Mouse (Mus musculus) liver, embryonic 11.5 days (tissue): Measurements from ENCODE around the gene Plekhg1. TPM values are rescaled to one million over a fixed set of nuclear protein-coding genes. Genes with fewer than 3 reads are reported as not detected.

Source experiments
- ATAC-seq: fragments of 200-750 bp; cut with Nextera tagmentation; replicated peaks from 2 replicates; pipeline ENCODE4 v1.8.0; 2017; ENCODE audit warnings: moderate number of reproducible peaks, mild to moderate bottlenecking, moderate TSS enrichment, moderate library complexity; ENCODE audit not compliant: low FRiP score
- DNase-seq: peaks from one replicate; pipeline ENCODE4 v3.0.0-alpha.2; 2017; ENCODE audit warnings: low spot score
- H3K27ac ChIP-seq: fragments of 300-500 bp; sonication (generic); 2 replicates; pipeline ENCODE4 v1.5.1; 2014; ENCODE audit warnings: mild to moderate bottlenecking, low read depth, low read length, control low read depth
- H3K27me3 ChIP-seq: fragments of 300-500 bp; sonication (generic); replicated peaks from 2 replicates; pipeline ENCODE4 v1.6.1; 2014; ENCODE audit warnings: low read length, mixed read lengths; ENCODE audit not compliant: control insufficient read depth, insufficient read depth
- H3K36me3 ChIP-seq: fragments of 300-500 bp; sonication (generic); 2 replicates; pipeline ENCODE4 v1.6.1; 2014; ENCODE audit warnings: mild to moderate bottlenecking, low read length, moderate library complexity, mixed read lengths; ENCODE audit not compliant: control insufficient read depth, insufficient read depth
- H3K4me1 ChIP-seq: fragments of 300-500 bp; sonication (generic); replicated peaks from 2 replicates; pipeline ENCODE4 v1.6.1; 2014; ENCODE audit warnings: low read length, mixed read lengths; ENCODE audit not compliant: control insufficient read depth, insufficient read depth
- H3K4me2 ChIP-seq: fragments of 300-500 bp; sonication (generic); 2 replicates; pipeline ENCODE4 v1.6.1; 2014; ENCODE audit warnings: mild to moderate bottlenecking, control low read depth, moderate library complexity
- H3K4me3 ChIP-seq: fragments of 300-500 bp; sonication (generic); 2 replicates; pipeline ENCODE4 v1.5.1; 2014; ENCODE audit warnings: low read depth, low read length, control low read depth
- H3K9ac ChIP-seq: fragments of 300-500 bp; sonication (generic); 2 replicates; pipeline ENCODE4 v1.6.1; 2014; ENCODE audit warnings: low read depth, low read length, control low read depth
- H3K9me3 ChIP-seq: fragments of 300-500 bp; sonication (generic); 2 replicates; pipeline ENCODE4 v1.6.1; 2016; ENCODE audit warnings: low read length, inconsistent platforms, mixed read lengths; ENCODE audit not compliant: control insufficient read depth
- WGBS: fragments of 180-500 bp; shearing (Covaris S2); extraction: QIAGEN DNeasy Blood & Tissue Kit; methylation state at CpG from one replicate; pipeline ENCODE4 v1.1.7; 2014; 5-methylcytosine and 5-hydroxymethylcytosine counted together
- polyA plus RNA-seq: library from polyadenylated mRNA; unstranded; fragments of >200 nt; fragmentation: Nextera tagmentation; extraction: Ambion mirVana; gene quantifications from 2 replicates; pipeline ENCODE4 v1.2.1, GENCODE M21; 2014

Gene Plekhg1
- polyA plus RNA-seq, 1 experiment from 2014 or later: 4.9 TPM

- H3K9ac ChIP-seq: no peak overlapping the region
- DNase-seq (no peak), ATAC-seq (no peak)
- 94% methylated on average over 5 of the region's 5 CpGs for WGBS
- H3K36me3 ChIP-seq: peaks cover 42% of the 10 kb centered on the region
- no peak overlapping the region for H3K4me2 ChIP-seq
- peaks cover 27% of the 10 kb centered on the region for H3K4me1 ChIP-seq
- no peaks in the 10 kb centered on the region for H3K27me3 ChIP-seq
- H3K4me3 ChIP-seq: no peak overlapping the region
- no peak overlapping the region for H3K27ac ChIP-seq
- no peaks in the 10 kb centered on the region for H3K9me3 ChIP-seq
Measured at GRCm38 (mm10) chr10:3978792-3979488, 238.8 kb downstream of the Plekhg1 start.

- no peaks in the 10 kb centered on the region for H3K9me3 ChIP-seq
- peaks cover 17% of the 10 kb centered on the region for H3K4me1 ChIP-seq
- H3K9ac ChIP-seq: no peak overlapping the region
- DNase-seq: no peak
- no peak overlapping the region for H3K27ac ChIP-seq
- H3K4me3 ChIP-seq: no peak overlapping the region
- H3K4me2 ChIP-seq: no peak overlapping the region
- WGBS: 90% methylated on average over 4 of the region's 4 CpGs
- H3K27me3 ChIP-seq: no peaks in the 10 kb centered on the region
- ATAC-seq: no peak
- H3K36me3 ChIP-seq: peaks cover 46% of the 10 kb centered on the region
Measured at GRCm38 (mm10) chr10:3980231-3980630, 240.1 kb downstream of the Plekhg1 start.

- peaks cover 26% of the 10 kb centered on the region for H3K36me3 ChIP-seq
- no peaks in the 10 kb centered on the region for H3K27me3 ChIP-seq
- H3K9me3 ChIP-seq: no peaks in the 10 kb centered on the region
- no peak overlapping the region for H3K27ac ChIP-seq
- ATAC-seq: no peak
- H3K4me3 ChIP-seq: no peak overlapping the region
- no peak overlapping the region for H3K9ac ChIP-seq
- no peak overlapping the region for H3K4me2 ChIP-seq
- DNase-seq: no peak
- peaks cover 9% of the 10 kb centered on the region; the same call in 1 of the 2 replicates for H3K4me1 ChIP-seq
- WGBS: 95% methylated on average over 6 of the region's 6 CpGs
Measured at GRCm38 (mm10) chr10:3990295-3990883, 250.2 kb downstream of the Plekhg1 start.

GRCm38 (mm10) chr10:3993365-3994102 is 253.4 kb downstream of the Plekhg1 start:
- ATAC-seq (peak; percentile 97), DNase-seq (no peak)
- Histone ChIP-seq H3K4me2 (peak overlapping the region; percentile 22), H3K9ac (no peak overlapping the region), H3K27ac (peak overlapping the region; percentile 70; the same call in 1 of the 2 replicates), H3K27me3 (no peaks in the 10 kb centered on the region), H3K36me3 (peaks cover 28% of the 10 kb centered on the region), H3K4me1 (peaks cover 9% of the 10 kb centered on the region; the same call in 1 of the 2 replicates), H3K9me3 (no peaks in the 10 kb centered on the region), H3K4me3 (no peak overlapping the region)
- WGBS: 63% methylated on average over 8 of the region's 8 CpGs

- ATAC-seq: no peak
- Histone ChIP-seq H3K27me3 (no peaks in the 10 kb centered on the region), H3K4me1 (peaks cover 9% of the 10 kb centered on the region; the same call in 1 of the 2 replicates), H3K27ac (no peak overlapping the region), H3K9ac (no peak overlapping the region), H3K9me3 (no peaks in the 10 kb centered on the region), H3K4me2 (no peak overlapping the region), H3K36me3 (peaks cover 21% of the 10 kb centered on the region; the same call in 1 of the 2 replicates), H3K4me3 (no peak overlapping the region)
- no peak for DNase-seq
- 84% methylated on average over 4 of the region's 4 CpGs for WGBS
Measured at GRCm38 (mm10) chr10:3995277-3995676, 255.1 kb downstream of the Plekhg1 start.

- Histone ChIP-seq H3K9me3 (no peaks in the 10 kb centered on the region), H3K4me3 (no peak overlapping the region), H3K9ac (no peak overlapping the region), H3K27me3 (no peaks in the 10 kb centered on the region), H3K36me3 (peaks cover 21% of the 10 kb centered on the region; the same call in 1 of the 2 replicates), H3K4me2 (no peak overlapping the region), H3K27ac (no peak overlapping the region), H3K4me1 (peaks cover 9% of the 10 kb centered on the region; the same call in 1 of the 2 replicates)
- WGBS: 59% methylated on average over 15 of the region's 15 CpGs
- peak; percentile 69 for DNase-seq
- 0 out of 2 replicates have a peak, but pooled peaks have one; percentile 19 for ATAC-seq
Measured at GRCm38 (mm10) chr10:3996170-3996876, 256.2 kb downstream of the Plekhg1 start.

- H3K36me3 ChIP-seq: peaks cover 21% of the 10 kb centered on the region; the same call in 1 of the 2 replicates
Measured at GRCm38 (mm10) chr10:3997851-3998426, 257.8 kb downstream of the Plekhg1 start.

GRCm38 (mm10) chr10:4002711-4003110 is 262.5 kb downstream of the Plekhg1 start:
- Histone ChIP-seq H3K36me3 (peaks cover 16% of the 10 kb centered on the region; the same call in 1 of the 2 replicates), H3K27me3 (no peaks in the 10 kb centered on the region), H3K4me1 (no peaks in the 10 kb centered on the region), H3K4me2 (no peak overlapping the region), H3K27ac (no peak overlapping the region), H3K9ac (no peak overlapping the region), H3K9me3 (no peaks in the 10 kb centered on the region), H3K4me3 (no peak overlapping the region)
- DNase-seq: no peak
- WGBS: 89% methylated on average over 5 of the region's 5 CpGs
- ATAC-seq: peak; percentile 64; the same call in 1 of the 2 replicates

More at GRCm38 (mm10) chr10:3997851-3998426, 257.8 kb downstream of the Plekhg1 start:
- Histone ChIP-seq H3K4me1 (peaks cover 9% of the 10 kb centered on the region; the same call in 1 of the 2 replicates), H3K9ac (no peak overlapping the region), H3K27me3 (no peaks in the 10 kb centered on the region), H3K4me2 (no peak overlapping the region), H3K27ac (no peak overlapping the region), H3K9me3 (no peaks in the 10 kb centered on the region), H3K4me3 (no peak overlapping the region)
- no peak for DNase-seq
- WGBS: 87% methylated on average over 7 of the region's 7 CpGs
- ATAC-seq: no peak
